Mouse (Mus musculus): ENCODE results near the gene Prrxl1. TPM values are rescaled to one million over a fixed set of nuclear protein-coding genes. Genes with fewer than 3 reads are reported as not detected.

Prrxl1 gene
- total RNA-seq (2021) (1 to 10 TPM in 1 of 2 experiments, under 1 TPM in 1; 0.81 to 3.1 TPM), polyA plus RNA-seq (2012; rRNA removed) (0.46 and 1.6 TPM in 2 replicates)
- long read RNA-seq, partial matches to known transcripts = 0 of 5 reads
- long read RNA-seq, other reads (novel, unspliced or antisense) = 1 of 5 reads

- DNase-seq = peak; percentile 47
Measured at GRCm38 (mm10) chr14:32599290-32600041, at the start of gene Prrxl1. Gene Prrxl1 (plus strand): TSS chr14:32599407.

- no peak for DNase-seq
Measured at GRCm38 (mm10) chr14:32551854-32552253, 47.4 kb upstream of the Prrxl1 start.

GRCm38 (mm10) chr14:32553198-32553903 lies 45.9 kb upstream of the Prrxl1 start:
- no peak for DNase-seq

- DNase-seq = no peak
Measured at GRCm38 (mm10) chr14:32554860-32555526, 44.2 kb upstream of the Prrxl1 start.

GRCm38 (mm10) chr14:32561428-32561827 lies 37.8 kb upstream of the Prrxl1 start:
- DNase-seq = no peak

GRCm38 (mm10) chr14:32563661-32564060 lies 35.5 kb upstream of the Prrxl1 start:
- no peak for DNase-seq

GRCm38 (mm10) chr14:32572519-32572918 lies 26.7 kb upstream of the Prrxl1 start:
- no peak for DNase-seq

GRCm38 (mm10) chr14:32578420-32578819 lies 20.8 kb upstream of the Prrxl1 start:
- no peak for DNase-seq

GRCm38 (mm10) chr14:32583696-32584095 lies 15.5 kb upstream of the Prrxl1 start:
- DNase-seq = peak; percentile 60

GRCm38 (mm10) chr14:32587013-32587784 lies 12.0 kb upstream of the Prrxl1 start:
- DNase-seq = peak; percentile 63

GRCm38 (mm10) chr14:32590377-32590776 lies 8.8 kb upstream of the Prrxl1 start:
- no peak for DNase-seq

GRCm38 (mm10) chr14:32597232-32598231 lies 1.7 kb upstream of the Prrxl1 start:
- DNase-seq = peak; percentile 74

GRCm38 (mm10) chr14:32598437-32599219 lies 579 bp upstream of the Prrxl1 start:
- DNase-seq = no peak

GRCm38 (mm10) chr14:32600110-32600509 lies 903 bp downstream of the Prrxl1 start:
- no peak for DNase-seq

- DNase-seq = no peak
Measured at GRCm38 (mm10) chr14:32605508-32605907, 6.3 kb downstream of the Prrxl1 start.

GRCm38 (mm10) chr14:32606316-32606715 lies 7.1 kb downstream of the Prrxl1 start:
- no peak for DNase-seq

GRCm38 (mm10) chr14:32609392-32609791 lies 10.2 kb downstream of the Prrxl1 start:
- DNase-seq = peak; percentile 42

GRCm38 (mm10) chr14:32617253-32617652 lies 18.0 kb downstream of the Prrxl1 start:
- DNase-seq = no peak

- DNase-seq = no peak
Measured at GRCm38 (mm10) chr14:32624245-32624644, 25.0 kb downstream of the Prrxl1 start.

- DNase-seq = no peak
Measured at GRCm38 (mm10) chr14:32624811-32625210, 25.6 kb downstream of the Prrxl1 start.

Measured in adrenal gland, adult 2 months (tissue).